Mouse (Mus musculus) heart, embryonic 11.5 days (tissue): ENCODE measurements at regions not wholly inside any gene's neighbourhood (a gene's known extent, or its start where the extent isn't known, plus 50 kb on each side); places are given as distances from the start of the nearest gene placed in this dataset.

Source experiments
- ATAC-seq: fragments of 200-750 bp; cut with Nextera tagmentation; replicated peaks from 2 replicates; pipeline ENCODE4 v1.8.0; 2017; ENCODE audit warnings: moderate library complexity; ENCODE audit not compliant: insufficient number of reproducible peaks, low FRiP score, low TSS enrichment
- H3K27ac ChIP-seq: fragments of 300-500 bp; sonication (generic); 2 replicates; pipeline ENCODE4 v1.5.1; 2014; ENCODE audit warnings: mild to moderate bottlenecking, low read depth, low read length
- H3K27me3 ChIP-seq: fragments of 300-500 bp; sonication (generic); 2 replicates; pipeline ENCODE4 v1.6.1; 2014; ENCODE audit warnings: mild to moderate bottlenecking, low read length, mixed read lengths; ENCODE audit not compliant: control insufficient read depth, insufficient read depth
- H3K36me3 ChIP-seq: fragments of 300-500 bp; sonication (generic); 2 replicates; pipeline ENCODE4 v1.6.1; 2014; ENCODE audit warnings: mild to moderate bottlenecking, low read length, moderate library complexity, mixed read lengths; ENCODE audit not compliant: control insufficient read depth, insufficient read depth
- H3K4me1 ChIP-seq: fragments of 300-500 bp; sonication (generic); 2 replicates; pipeline ENCODE4 v1.6.1; 2014; ENCODE audit warnings: low read length; ENCODE audit not compliant: control insufficient read depth, insufficient read depth
- H3K4me2 ChIP-seq: fragments of 300-500 bp; sonication (generic); 2 replicates; pipeline ENCODE4 v1.6.1; 2014; ENCODE audit warnings: mild to moderate bottlenecking, moderate library complexity
- H3K4me3 ChIP-seq: fragments of 300-500 bp; sonication (generic); 2 replicates; pipeline ENCODE4 v1.5.1; 2014; ENCODE audit warnings: low read depth, low read length
- H3K9ac ChIP-seq: fragments of 300-500 bp; sonication (generic); 2 replicates; pipeline ENCODE4 v1.6.1; 2014; ENCODE audit warnings: mild to moderate bottlenecking, low read depth, low read length, moderate library complexity
- H3K9me3 ChIP-seq: fragments of 300-500 bp; sonication (generic); replicated peaks from 2 replicates; pipeline ENCODE4 v1.6.1; 2016; ENCODE audit warnings: low read length; ENCODE audit not compliant: control insufficient read depth
- WGBS: fragments of 180-500 bp; shearing (Covaris S2); extraction: QIAGEN DNeasy Blood & Tissue Kit; methylation state at CpG from one replicate; pipeline ENCODE4 v1.1.7; 2014; ENCODE audit not compliant: insufficient replicate concordance; 5-methylcytosine and 5-hydroxymethylcytosine counted together

DNA sequence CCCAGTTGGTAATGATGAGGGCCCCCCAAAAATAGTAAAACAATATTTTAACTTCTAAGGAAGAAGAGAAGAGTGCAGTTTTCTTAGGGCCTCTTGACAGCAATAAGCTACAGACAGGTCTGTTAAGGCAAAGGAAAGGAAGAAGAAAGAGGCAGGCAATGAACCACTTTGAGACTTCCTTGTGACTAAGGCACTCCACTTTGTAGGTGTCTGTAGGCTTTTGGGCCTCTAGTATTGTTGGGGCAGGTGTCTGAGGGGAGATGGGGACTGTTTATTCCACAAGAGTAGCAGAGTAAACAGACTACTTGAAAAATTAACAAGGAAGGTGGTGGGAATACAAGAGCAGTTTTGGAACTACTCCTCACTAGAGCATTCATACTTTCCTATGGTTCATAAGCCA is 287.9 kb downstream of the Ets1 start:
- Histone ChIP-seq H3K4me1 (no peaks in the 10 kb centered on the region), H3K4me2 (no peak overlapping the region), H3K27me3 (no peaks in the 10 kb centered on the region), H3K9ac (no peak overlapping the region), H3K4me3 (no peak overlapping the region), H3K27ac (no peak overlapping the region), H3K9me3 (no peaks in the 10 kb centered on the region), H3K36me3 (no peaks in the 10 kb centered on the region)
- no peak for ATAC-seq

DNA sequence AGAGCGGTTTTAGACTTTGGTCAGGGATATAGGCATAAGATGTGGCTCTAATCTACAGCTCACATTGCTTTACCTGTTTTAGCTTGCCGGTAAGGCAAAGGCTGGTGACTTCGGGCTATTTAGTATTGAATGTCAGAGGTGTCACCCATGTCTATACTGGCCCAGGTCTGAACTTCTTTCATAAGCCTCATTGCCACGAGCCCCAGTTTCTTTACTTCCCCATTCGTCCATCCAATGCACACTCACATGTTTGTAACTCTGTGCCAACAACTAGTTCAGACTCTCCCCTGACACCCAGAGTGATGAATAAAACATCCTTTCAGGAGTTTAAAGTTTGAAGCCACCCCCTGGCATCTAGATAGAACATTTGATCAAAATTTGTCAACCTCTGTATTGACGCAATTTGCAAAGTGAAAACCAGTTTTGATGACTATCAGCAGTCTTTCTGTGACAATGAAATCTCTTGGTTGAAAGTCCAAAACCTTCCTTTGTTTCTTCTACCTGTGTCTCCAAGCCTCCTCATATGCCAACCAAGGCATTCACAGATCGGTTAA is 288.4 kb downstream of the Ets1 start:
- WGBS = 89% methylated on average over 7 of the region's 7 CpGs
- no peaks in the 10 kb centered on the region for H3K36me3 ChIP-seq

DNA sequence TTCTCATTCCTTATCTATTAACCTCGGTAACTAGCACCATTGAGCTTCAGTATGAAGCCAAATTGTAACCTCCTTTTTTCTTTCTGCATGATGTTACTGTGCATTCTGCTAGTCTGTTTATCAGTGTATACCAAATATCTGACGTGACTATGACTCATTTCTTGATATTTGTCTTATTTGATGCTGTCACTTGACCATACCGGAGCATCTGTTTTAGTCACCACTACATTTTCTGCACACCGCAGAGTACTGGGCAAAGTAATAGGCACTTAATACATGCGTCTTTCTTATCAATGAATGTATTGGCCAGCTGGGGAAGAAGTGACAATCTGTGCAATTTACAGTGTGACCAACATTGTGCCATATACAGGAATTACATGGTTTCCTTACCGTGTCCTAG is 289.0 kb downstream of the Ets1 start:
- 80% methylated on average over 6 of the region's 6 CpGs for WGBS

More for the DNA sequence above, 288.4 kb downstream of the Ets1 start:
- Histone ChIP-seq H3K9ac (no peak overlapping the region), H3K9me3 (no peaks in the 10 kb centered on the region), H3K27ac (no peak overlapping the region), H3K4me3 (no peak overlapping the region), H3K4me2 (no peak overlapping the region), H3K4me1 (no peaks in the 10 kb centered on the region), H3K27me3 (no peaks in the 10 kb centered on the region)
- no peak for ATAC-seq

DNA sequence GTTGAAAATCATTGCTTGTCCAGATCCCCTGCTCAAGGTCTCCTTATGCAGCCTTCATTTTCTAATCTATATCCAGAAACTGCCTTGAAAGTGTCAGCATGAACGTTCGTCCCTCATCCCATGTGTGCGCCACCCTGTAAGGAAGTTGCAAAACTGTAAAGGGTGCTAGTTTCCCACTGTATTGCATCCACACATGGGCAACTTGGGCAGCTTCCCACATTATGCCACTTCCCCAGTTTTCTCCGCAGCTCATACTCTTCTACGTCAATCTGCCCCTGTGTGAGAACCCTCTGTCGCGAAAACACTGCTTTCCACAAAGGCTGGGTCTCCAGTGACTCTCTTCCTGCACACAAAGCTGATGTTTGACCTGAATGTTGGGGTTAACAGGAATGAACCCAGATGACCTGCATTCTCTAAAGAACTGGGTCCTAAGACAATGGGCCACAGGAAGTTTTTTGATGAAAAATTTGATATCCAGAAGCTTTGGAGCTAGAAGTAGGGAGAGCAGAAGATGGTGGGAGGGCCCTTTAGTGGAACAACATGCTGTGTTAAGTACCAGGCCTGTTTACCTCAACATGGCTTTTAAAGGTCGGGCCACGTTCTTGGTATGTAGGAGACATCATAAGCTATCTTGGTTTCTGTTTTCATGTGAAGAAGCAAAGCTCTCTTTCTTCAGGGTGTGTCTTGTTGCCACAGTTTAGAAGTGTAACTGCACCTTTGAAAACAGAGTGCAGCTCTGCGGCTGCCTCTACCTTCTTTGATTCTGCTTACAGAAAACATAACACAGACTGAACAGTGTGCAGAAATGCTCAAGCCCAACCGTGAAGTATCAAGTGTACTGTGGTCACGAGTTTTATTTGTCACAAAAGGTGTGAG is 289.9 kb downstream of the Ets1 start:
- no peaks in the 10 kb centered on the region for H3K9me3 ChIP-seq
- no peaks in the 10 kb centered on the region for H3K36me3 ChIP-seq
- no peak overlapping the region for H3K9ac ChIP-seq
- no peaks in the 10 kb centered on the region for H3K4me1 ChIP-seq
- ATAC-seq = no peak
- no peak overlapping the region for H3K4me2 ChIP-seq
- H3K27me3 ChIP-seq = no peaks in the 10 kb centered on the region
- no peak overlapping the region for H3K4me3 ChIP-seq
- WGBS = 66% methylated on average over 12 of the region's 12 CpGs
- H3K27ac ChIP-seq = no peak overlapping the region

More for the DNA sequence above, 289.0 kb downstream of the Ets1 start:
- Histone ChIP-seq H3K9me3 (no peaks in the 10 kb centered on the region), H3K9ac (no peak overlapping the region), H3K4me3 (no peak overlapping the region), H3K4me1 (no peaks in the 10 kb centered on the region), H3K4me2 (no peak overlapping the region), H3K27ac (no peak overlapping the region), H3K27me3 (no peaks in the 10 kb centered on the region), H3K36me3 (no peaks in the 10 kb centered on the region)
- ATAC-seq = no peak

DNA sequence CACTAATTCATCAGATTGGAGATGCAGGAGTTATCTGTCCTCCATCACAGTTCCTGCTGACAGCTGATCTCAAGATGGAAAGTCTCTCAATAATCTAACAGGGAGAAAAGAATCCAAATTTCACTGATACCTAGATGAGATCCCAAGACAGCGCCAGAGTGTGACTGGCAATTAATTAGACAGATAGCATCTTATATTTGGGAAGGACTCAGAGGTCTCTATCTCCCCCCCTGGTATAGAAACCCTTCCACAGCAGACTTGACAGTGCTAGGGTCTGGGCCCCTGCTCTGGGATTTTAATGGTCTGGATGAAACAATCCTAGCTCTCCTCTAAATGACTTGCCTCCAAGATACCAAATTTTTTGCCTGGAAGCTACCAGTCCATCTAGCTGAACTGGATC is 291.6 kb downstream of the Ets1 start:
- Histone ChIP-seq H3K36me3 (no peaks in the 10 kb centered on the region), H3K27me3 (no peaks in the 10 kb centered on the region), H3K27ac (no peak overlapping the region), H3K9ac (no peak overlapping the region), H3K4me1 (no peaks in the 10 kb centered on the region; the same call in 1 of the 2 replicates), H3K4me3 (no peak overlapping the region), H3K9me3 (no peaks in the 10 kb centered on the region), H3K4me2 (no peak overlapping the region)
- ATAC-seq = no peak
- 82% methylated on average over 1 of the region's 1 CpGs for WGBS

DNA sequence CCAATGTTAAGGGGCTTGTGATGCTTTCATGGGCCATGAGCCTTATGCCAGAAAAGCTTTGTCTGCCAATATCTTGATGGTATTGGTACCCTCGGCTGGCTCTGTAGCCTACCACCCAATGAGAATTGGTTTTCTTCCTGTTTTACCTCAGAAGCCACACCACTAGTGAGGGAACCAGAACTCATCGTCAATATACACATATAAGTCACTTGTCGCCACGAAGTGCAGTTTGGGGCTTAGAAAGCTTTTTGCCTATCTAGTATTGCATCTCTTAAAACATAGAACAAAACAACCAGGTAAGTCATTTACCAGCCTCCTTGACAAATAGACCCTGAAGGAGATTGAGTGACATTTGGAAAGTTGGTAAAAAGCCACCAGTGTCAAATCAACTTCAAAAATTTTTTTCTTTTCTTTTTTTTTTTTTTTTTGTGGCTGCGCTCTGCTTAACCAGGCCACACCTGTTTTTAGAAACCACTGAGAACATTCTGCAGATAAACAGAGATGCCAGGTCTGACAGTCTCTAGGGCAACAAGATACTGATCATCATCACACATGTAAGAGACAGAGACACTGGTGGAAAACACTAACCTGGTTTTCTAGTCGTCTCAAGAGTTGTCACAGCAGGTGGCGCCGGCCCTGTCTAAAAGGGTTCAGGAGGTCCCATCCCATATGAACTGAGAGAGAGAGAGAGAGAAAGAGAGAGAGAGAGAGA is 292.4 kb downstream of the Ets1 start:
- no peaks in the 10 kb centered on the region for H3K36me3 ChIP-seq
- no peak for ATAC-seq
- H3K4me1 ChIP-seq = peaks cover 4% of the 10 kb centered on the region; the same call in 1 of the 2 replicates
- H3K4me2 ChIP-seq = no peak overlapping the region
- no peak overlapping the region for H3K27ac ChIP-seq
- no peaks in the 10 kb centered on the region for H3K27me3 ChIP-seq
- no peak overlapping the region for H3K9ac ChIP-seq
- H3K9me3 ChIP-seq = no peaks in the 10 kb centered on the region
- H3K4me3 ChIP-seq = no peak overlapping the region
- WGBS = 87% methylated on average over 8 of the region's 8 CpGs

DNA sequence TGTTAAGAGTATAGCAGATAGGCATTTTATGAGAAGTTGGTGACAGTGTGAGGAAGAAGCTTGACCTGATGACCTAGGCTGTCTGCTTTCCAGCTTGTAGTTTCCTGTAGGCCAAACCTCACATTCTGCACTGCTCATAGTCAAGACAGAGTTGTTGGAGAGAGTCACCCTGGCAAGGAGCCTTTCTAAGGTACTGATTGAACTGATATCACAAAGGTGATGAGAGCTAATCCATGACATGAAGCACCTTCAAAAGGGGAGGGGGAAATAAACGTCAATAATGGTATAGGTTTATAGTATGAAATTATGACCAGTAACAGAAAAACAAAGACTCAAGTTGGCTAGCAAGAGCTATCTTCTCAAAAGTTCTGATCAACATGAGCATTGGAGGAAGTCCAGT is 293.3 kb downstream of the Ets1 start:
- Histone ChIP-seq H3K9ac (no peak overlapping the region), H3K4me2 (no peak overlapping the region), H3K36me3 (no peaks in the 10 kb centered on the region), H3K27ac (no peak overlapping the region), H3K9me3 (no peaks in the 10 kb centered on the region), H3K4me3 (no peak overlapping the region), H3K4me1 (peaks cover 6% of the 10 kb centered on the region; the same call in 1 of the 2 replicates), H3K27me3 (no peaks in the 10 kb centered on the region)
- WGBS = 65% methylated on average over 1 of the region's 1 CpGs
- ATAC-seq = no peak

DNA sequence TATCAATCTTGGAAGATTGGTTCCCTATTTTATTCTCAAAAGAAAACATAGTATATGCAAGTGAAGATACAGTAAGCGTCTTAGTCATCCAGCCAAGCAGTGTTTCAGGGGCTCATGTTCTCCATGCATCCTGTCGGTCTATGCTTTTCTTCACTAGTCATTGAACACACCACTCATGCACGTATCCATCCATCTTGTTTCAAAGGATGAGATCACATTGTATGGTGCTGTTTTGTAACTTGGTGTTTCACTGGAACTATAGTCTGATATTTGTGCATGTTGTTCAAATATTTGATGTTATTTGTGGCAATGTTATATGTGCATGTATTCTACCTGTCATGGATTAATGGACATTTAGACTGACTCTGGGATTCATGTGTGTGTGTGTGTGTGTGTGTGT is 293.8 kb downstream of the Ets1 start:
- no peak for ATAC-seq
- Histone ChIP-seq H3K4me2 (no peak overlapping the region), H3K27me3 (no peaks in the 10 kb centered on the region), H3K4me1 (peaks cover 6% of the 10 kb centered on the region; the same call in 1 of the 2 replicates), H3K36me3 (no peaks in the 10 kb centered on the region), H3K9ac (no peak overlapping the region), H3K4me3 (no peak overlapping the region), H3K27ac (no peak overlapping the region), H3K9me3 (no peaks in the 10 kb centered on the region)
- WGBS = 86% methylated on average over 3 of the region's 3 CpGs
